Mouse (Mus musculus) megakaryocyte, embryonic 14.5 days (primary cell): Measurements from ENCODE around the gene Zfand3.

Experiments
- FLI1 ChIP-seq: IDR thresholded peaks from 2 replicates; pipeline ENCODE4 v1.6.1; 2012; ENCODE audit warnings: low read length, inconsistent platforms, mixed read lengths
- GATA1 ChIP-seq: IDR thresholded peaks from 3 replicates; pipeline ENCODE4 v1.6.1; 2012; ENCODE audit warnings: mixed read lengths, low read length, inconsistent platforms, borderline replicate concordance

DNA sequence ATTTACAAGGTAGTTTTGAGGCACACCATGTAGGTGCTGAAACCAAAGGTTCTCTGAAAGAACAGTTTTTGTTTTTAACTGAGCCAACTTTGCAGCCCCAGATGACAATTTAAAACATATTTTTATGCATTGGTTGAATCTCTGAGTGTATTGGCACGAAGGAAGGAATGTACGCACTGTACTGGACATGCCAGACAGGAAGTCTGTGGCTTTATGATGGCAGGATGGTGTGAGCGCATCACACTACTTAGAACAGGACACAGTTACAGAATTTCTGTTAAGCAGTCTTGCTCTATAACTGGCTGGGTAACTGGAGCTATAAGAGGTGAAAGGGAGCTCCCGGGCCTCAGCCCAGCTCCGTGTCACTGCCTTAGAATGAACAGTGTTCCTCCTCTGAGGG lies 92.6 kb downstream of the Zfand3 start:
- TF ChIP-seq FLI1 (no peak), GATA1 (no peak)
